Mouse (Mus musculus) ES-E14 (cell line): Measurements from ENCODE around the gene Adad2. TPM values are rescaled to one million over a fixed set of nuclear protein-coding genes. Genes with fewer than 3 reads are reported as not detected.

ENCODE experiments used
- DNase-seq: peaks from one replicate; pipeline ENCODE4 v3.0.0-alpha.2; 2013; ENCODE audit warnings: low read depth, low spot score
- H3K27ac ChIP-seq: 2 replicates; pipeline ENCODE4 v1.5.1; 2012; ENCODE audit warnings: low read depth, mild to moderate bottlenecking, low read length, moderate library complexity, mixed read lengths; ENCODE audit not compliant: poor library complexity, insufficient read depth, severe bottlenecking
- H3K36me3 ChIP-seq: 2 replicates; pipeline ENCODE4 v1.6.1; 2012; ENCODE audit warnings: mild to moderate bottlenecking, low read length, moderate library complexity, mixed read lengths; ENCODE audit not compliant: control insufficient read depth, poor library complexity, insufficient read depth, severe bottlenecking
- H3K4me1 ChIP-seq, 2 experiments: fragments of 150-350 bp in 1 of 2; sonication (generic) in 1 of 2; 2 replicates each; pipeline ENCODE4 v1.6.1; 2012; ENCODE audit warnings: low read length in 2 of 2, mild to moderate bottlenecking in 1 of 2, mixed read lengths in 1 of 2; ENCODE audit not compliant: control insufficient read depth in 2 of 2, insufficient read depth in 2 of 2, poor library complexity in 1 of 2
- H3K4me3 ChIP-seq, 2 experiments: fragments of 150-350 bp in 1 of 2; sonication (generic) in 1 of 2; 2 replicates each; pipeline ENCODE4 v1.5.1; 2012; ENCODE audit warnings: low read length in 2 of 2, low read depth in 1 of 2, mild to moderate bottlenecking in 1 of 2, mixed read lengths in 1 of 2; ENCODE audit not compliant: insufficient read depth in 1 of 2, poor library complexity in 1 of 2, severe bottlenecking in 1 of 2
- H3K9ac ChIP-seq: 2 replicates; pipeline ENCODE4 v1.6.1; 2012; ENCODE audit warnings: low read depth, mild to moderate bottlenecking, low read length, mixed read lengths; ENCODE audit not compliant: poor library complexity, insufficient read depth, severe bottlenecking
- H3K9me3 ChIP-seq: fragments of 150-350 bp; sonication (generic); 2 replicates; pipeline ENCODE4 v1.6.1; 2012; ENCODE audit warnings: low read depth, mild to moderate bottlenecking, low read length; ENCODE audit not compliant: control insufficient read depth, insufficient read depth
- CHD2 ChIP-seq: IDR thresholded peaks from 2 replicates; pipeline ENCODE4 v1.6.1; 2014; ENCODE audit warnings: mild to moderate bottlenecking, low read depth, low read length, inconsistent platforms
- HCFC1 ChIP-seq: IDR thresholded peaks from 2 replicates; pipeline ENCODE4 v1.6.1; 2012; ENCODE audit warnings: low read length, inconsistent platforms, borderline replicate concordance; ENCODE audit not compliant: insufficient read depth
- MAFK ChIP-seq: IDR thresholded peaks from 2 replicates; pipeline ENCODE4 v1.6.1; 2014; ENCODE audit warnings: mild to moderate bottlenecking, low read depth, low read length, inconsistent platforms; ENCODE audit not compliant: insufficient read depth
- ZC3H11A ChIP-seq: IDR thresholded peaks from 2 replicates; pipeline ENCODE4 v1.6.1; 2012; ENCODE audit warnings: low read depth, mild to moderate bottlenecking, inconsistent platforms, low read length, borderline replicate concordance
- ZNF384 ChIP-seq: IDR thresholded peaks from 2 replicates; pipeline ENCODE4 v1.6.1; 2012; ENCODE audit warnings: low read depth, low read length, inconsistent platforms
- in situ Hi-C, 2 experiments: fragments of 600-800 bp; cut with MboI; formaldehyde crosslinking; loops; one replicate each; pipeline ENCODE4 v1.15.1; 2025; ENCODE audit warnings: low sequenced_read_pairs in 2 of 2, inconsistent platforms in 1 of 2; ENCODE audit not compliant: unreplicated experiment in 2 of 2
- total RNA-seq: library from RNA; depleted of rRNA; stranded (reverse); fragments of 300-350 nt; gene quantifications from 2 replicates; pipeline ENCODE4 v1.2.3, GENCODE M21; 2012

Adad2 gene
- total RNA-seq, 1 experiment, result 6.8 TPM

DNA sequence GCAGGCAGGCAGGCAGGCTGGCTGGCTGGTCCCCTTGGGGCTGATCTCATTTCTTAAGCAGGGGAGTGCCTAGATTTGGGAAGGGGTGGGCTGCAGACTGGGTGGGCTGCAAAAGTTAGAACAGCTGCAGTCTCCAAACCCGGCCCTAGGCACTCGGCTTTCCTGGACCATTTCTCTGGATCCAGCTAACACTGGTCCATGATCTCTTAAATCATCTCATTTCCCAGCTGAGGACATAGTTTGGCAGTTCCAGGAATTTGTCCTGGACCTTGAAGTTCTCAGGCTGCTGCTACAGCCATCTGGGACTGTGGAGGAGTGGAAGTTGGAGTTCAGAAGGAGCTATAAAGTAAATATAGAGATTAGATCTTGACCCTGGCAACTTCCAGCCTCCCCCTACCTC lies 38.8 kb downstream of the Adad2 start:
- DNase-seq, result no peak
- no peak overlapping the region for H3K27ac ChIP-seq
- H3K4me3 ChIP-seq, result no peak overlapping the region
- no peaks in the 10 kb centered on the region; a peak in 1 of 4 replicates for H3K4me1 ChIP-seq
- TF ChIP-seq CHD2 (no peak), MAFK (no peak), ZC3H11A (no peak), HCFC1 (no peak), ZNF384 (no peak)
- in situ Hi-C loops, result no loop called here
- H3K9me3 ChIP-seq, result no peaks in the 10 kb centered on the region
- no peak overlapping the region for H3K9ac ChIP-seq
- no peaks in the 10 kb centered on the region for H3K36me3 ChIP-seq

DNA sequence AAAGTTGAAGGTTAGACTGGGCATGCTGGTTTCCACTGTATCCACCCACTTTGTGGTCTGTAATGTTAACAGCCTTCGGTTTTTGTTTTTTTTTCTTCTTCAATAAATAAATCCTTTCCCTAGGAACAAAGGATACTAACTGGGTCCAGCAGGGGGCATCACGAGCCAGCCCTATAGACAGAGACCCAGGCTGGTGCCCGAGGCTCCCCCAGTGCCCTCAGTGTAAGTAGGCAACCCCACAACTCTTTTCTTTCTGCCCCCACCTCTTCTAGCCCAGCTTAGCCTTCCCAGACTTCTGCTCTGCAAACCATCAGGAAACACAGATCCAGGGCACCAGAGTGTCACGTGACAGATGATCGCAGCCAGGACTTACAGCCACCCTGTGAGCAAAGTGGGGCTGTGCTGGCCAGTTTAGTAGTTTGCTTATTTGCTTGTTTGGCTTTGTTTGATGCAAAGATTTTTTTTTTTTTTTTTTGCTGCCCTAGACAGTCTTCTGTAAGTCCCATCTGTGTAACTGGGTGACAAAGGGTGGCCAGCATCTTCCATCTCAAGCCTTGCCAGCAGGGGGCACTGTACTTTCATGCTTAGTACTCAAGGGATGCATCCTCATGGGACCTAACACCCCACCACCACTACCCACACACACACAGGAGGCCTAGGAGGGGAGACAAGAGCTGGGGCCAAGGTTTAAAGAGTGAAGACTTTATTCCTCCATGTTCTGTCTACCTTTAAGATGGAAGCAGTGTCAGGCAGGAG lies 44.3 kb downstream of the Adad2 start:
- Histone ChIP-seq H3K4me3 (no peak overlapping the region), H3K9me3 (no peaks in the 10 kb centered on the region), H3K4me1 (no peaks in the 10 kb centered on the region; a peak in 1 of 4 replicates), H3K36me3 (no peaks in the 10 kb centered on the region), H3K9ac (no peak overlapping the region), H3K27ac (no peak overlapping the region)
- in situ Hi-C loops, result no loop called here
- TF ChIP-seq MAFK (no peak), ZC3H11A (no peak), ZNF384 (0 out of 2 replicates have a peak, but pooled peaks have one; percentile 32), HCFC1 (no peak), CHD2 (no peak)
- DNase-seq, result no peak

GRCm38 (mm10) chr8:119661081-119661480 lies 48.5 kb downstream of the Adad2 start:
- Histone ChIP-seq H3K9ac (no peak overlapping the region), H3K4me3 (no peak overlapping the region), H3K9me3 (no peaks in the 10 kb centered on the region), H3K4me1 (no peaks in the 10 kb centered on the region; a peak in 1 of 4 replicates), H3K27ac (no peak overlapping the region), H3K36me3 (no peaks in the 10 kb centered on the region)
- in situ Hi-C loops, result no loop called here
- TF ChIP-seq ZNF384 (no peak), MAFK (no peak), HCFC1 (no peak), ZC3H11A (no peak), CHD2 (no peak)
- DNase-seq, result no peak

- H3K4me1 ChIP-seq, result no peaks in the 10 kb centered on the region; a peak in 1 of 4 replicates
- H3K27ac ChIP-seq, result no peak overlapping the region
- TF ChIP-seq ZC3H11A (no peak), HCFC1 (no peak), MAFK (no peak), CHD2 (no peak), ZNF384 (no peak)
- H3K9me3 ChIP-seq, result no peaks in the 10 kb centered on the region
- in situ Hi-C loops, result no loop called here
- no peak for DNase-seq
- H3K4me3 ChIP-seq, result no peak overlapping the region
- H3K36me3 ChIP-seq, result no peaks in the 10 kb centered on the region
- no peak overlapping the region for H3K9ac ChIP-seq
These were observed 49.3 kb downstream of the Adad2 start for GRCm38 (mm10) chr8:119661892-119662291.
